Mouse (Mus musculus) MN1 (cell line): ENCODE measurements around the gene Exoc1.

Source experiments
- DNase-seq: peaks from one replicate; pipeline ENCODE4 v3.0.0-alpha.2; 2016; ENCODE audit warnings: low spot score

Gene Exoc1

DNA sequence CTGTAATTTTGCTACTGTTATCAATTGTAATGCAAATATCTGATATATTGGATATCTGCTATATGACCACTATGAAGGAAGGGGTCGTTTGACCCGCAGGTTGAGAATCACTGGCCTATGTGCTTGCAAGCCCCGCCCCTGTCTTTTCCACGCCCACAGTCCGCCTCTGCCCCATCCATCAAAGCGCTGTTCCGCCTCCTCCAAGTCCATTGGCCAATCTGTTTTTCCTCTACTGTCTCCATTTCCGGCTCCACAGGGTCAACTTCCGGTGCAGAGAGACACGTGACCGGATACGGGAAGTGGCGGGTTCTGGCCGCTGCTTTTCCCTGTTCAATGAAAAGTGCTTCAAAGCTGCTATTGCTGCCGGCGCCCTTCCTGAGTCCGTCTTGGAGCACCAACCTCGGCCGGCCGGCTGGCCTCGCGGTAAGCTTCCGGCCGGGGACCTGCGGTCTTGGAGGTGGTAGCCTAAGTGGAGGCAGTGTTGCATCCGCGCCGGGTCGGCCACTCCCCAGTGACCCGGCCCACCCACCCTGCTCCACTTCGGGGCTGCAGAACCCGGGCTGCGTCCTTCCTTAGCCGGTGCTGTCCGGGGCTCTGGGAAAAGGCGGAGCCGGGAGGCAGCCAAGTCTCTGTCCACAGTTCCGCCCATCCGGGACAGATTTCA is at the start of gene Exoc1:
Exoc1 (plus strand) TSS at position 272 of the 664 bp plus-strand sequence.
- DNase-seq, result peak; percentile 94

DNA sequence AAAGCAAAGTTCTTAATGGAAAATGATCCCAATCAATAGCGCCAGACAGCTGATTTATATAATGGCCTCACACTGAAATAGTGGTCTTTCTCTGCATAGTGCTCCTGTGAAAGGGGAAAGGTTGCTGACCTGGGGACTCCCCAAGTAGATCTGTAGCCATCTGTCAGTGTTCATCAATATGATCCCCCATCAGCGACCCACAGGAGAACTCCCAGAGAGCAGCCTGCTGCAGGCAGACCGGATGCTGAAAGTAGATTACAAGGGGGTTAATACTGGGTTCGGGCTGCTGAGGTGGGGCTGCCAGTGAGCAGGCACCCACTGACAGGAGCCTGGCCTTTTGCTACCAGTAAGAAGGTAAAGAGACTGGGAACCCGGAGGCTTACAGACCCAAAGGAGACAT is 45.3 kb upstream of the Exoc1 start, which contains the start of gene Gm7271:
Gm7271 (plus strand) TSS at position 230 of the 400 bp plus-strand sequence.
- no peak for DNase-seq

DNA sequence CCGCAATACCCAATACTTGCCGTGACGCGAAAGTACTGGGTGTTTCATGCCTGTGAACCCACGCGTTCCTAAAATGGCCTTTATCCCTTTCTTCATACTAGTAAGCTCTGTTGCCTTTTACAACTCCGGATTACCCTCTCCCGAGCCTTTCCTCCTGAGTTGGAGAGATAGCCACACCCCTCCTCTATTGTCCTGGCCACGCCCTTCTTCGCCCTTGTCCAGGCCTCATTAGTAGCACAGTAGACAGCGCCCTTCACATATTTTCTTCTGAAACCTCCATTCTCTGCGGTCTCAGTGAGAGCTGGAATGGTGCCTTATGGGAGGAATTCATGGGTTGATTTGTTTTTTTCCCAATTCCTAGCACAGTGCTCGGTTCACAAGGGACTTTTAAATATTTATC is 34.0 kb upstream of the Exoc1 start:
- DNase-seq, result no peak

DNA sequence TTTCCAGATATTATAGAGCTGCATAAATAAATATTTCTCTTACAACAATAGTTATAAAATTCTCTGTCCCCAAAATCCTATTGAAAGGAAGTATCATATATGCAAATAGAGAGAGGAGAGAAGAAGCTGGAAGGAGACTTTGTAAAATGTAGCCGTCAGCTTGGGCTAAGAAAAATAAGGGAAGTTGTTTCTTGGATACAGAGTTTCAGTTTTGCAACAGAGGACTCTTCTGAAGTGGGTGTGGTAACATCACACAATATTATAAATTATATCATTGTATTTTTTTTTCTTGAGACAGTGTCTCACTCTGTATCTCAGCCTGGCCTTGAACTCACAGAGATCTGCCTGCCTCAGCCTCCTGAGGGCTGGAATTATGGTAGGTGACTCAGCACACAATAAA is 6.7 kb upstream of the Exoc1 start:
- no peak for DNase-seq

DNA sequence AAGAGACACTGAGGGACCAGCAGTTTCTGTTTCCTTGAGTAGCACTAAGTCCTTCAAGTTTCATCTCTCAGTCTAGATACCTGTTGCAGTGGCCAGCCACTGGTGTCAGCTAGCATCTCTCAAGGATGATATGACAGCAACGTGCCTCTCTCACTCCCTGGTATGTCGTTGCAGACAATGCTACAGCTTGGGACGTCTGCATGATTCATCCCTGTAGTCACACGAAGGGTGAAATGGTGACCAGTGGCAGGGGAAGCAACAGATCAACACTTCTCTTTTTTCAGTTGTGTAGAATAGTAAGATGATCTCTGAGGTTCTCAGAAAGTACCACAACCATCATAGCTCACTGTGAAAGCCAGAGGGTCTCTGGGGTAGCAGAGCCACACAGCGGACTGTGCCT is 4.5 kb upstream of the Exoc1 start:
- no peak for DNase-seq

- DNase-seq, result no peak
These were observed 4.0 kb upstream of the Exoc1 start for GRCm38 (mm10) chr5:76525066-76525465.

DNA sequence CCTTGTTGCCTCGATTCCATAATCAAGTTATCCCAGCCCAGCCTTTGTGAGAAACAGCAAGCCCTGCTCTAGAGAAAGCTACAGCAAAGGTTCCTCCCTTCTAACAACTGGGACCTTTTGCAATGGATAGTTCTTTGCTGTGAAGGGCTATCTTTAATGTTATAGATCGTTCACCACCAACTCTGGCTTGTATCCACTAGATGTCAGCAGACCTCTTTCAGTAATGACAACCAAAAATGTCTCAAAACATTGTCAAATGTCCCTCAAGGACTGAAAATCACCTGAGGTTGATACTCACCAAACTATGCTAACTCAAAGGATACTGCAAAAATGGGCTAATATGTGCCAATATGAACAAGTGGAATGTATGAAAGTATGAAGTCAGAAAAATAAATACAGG is 3.3 kb upstream of the Exoc1 start:
- DNase-seq, result peak; percentile 9

GRCm38 (mm10) chr5:76529704-76530066 is 574 bp downstream of the Exoc1 start:
- DNase-seq, result no peak

DNA sequence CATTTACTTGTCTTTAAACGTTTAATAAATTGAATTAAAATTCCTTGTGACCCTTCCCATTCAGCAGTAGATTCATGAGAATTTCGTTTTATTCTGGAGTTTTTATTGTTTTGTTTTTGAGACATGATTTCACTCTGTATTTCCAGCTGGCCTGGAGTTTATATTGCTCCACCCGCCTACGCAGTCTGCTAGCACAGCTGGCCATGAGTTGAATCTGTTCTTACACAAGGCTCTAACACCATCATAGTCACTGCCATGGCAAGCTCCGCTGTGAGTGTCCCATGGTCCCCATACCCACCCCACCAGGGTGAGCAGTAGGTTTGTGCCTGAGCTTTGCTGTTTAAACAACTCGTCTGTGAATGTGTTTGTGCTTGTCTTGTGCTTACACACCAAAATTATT is 4.1 kb downstream of the Exoc1 start:
- no peak for DNase-seq

DNA sequence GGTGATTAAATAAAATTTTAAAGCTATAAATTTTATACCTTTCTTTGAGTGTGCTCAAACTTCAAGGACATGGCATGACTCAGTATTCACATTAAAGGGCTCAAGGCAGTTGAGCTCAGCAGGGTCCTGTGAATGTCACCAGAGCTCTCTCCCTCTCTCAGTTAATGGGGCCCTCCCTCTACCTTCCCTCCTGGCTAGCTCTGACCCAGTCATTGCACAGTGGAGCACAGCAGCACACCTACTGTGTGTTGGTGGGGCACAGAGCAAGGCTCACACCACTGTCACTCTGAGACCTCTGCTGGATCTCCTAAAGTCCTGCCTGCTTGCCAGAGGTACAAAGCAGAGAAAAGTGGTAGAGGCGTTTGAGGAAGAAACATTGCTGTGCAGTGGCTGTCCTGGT is 7.1 kb downstream of the Exoc1 start:
- DNase-seq, result no peak

GRCm38 (mm10) chr5:76537578-76537977 is 8.5 kb downstream of the Exoc1 start:
- no peak for DNase-seq

GRCm38 (mm10) chr5:76540181-76540580 is 11.1 kb downstream of the Exoc1 start:
- DNase-seq, result no peak

DNA sequence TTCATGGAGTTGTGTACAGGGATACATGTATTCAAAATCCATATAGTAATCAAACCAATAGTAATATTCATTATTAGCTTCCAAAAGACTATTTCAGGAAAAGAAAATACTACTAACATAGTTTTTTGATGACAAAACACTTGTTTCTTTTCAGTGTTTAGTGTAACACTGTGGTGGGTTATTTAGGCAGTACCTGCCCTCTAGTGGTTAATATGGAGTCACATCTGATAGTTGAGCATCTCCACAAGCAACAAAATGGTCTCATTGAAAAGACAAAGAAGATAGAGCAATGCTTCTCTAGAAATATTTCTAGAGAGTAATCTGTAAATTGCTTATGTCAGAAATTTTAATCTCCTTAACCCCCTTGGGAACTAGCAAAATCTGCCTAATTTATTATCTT is 11.7 kb downstream of the Exoc1 start:
- DNase-seq, result no peak

DNA sequence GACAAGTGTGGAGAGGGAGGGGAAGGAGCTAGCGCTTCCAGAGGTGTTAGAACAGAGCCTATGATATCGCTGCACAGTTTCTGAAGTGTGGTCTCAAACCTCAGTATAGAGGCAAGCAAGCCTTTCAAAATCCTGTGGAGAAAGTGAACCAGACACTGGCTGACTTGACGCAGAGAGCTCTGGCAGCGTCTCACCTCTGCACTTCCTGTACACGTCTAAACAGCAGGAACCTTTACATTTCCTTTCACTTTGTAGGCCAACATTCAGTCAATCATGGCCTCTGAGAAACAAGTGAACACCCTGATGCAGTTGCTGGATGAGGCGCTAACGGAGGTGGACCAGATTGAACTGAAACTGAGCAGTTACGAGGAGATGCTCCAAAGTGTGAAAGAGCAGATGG is 14.1 kb downstream of the Exoc1 start:
- no peak for DNase-seq

DNA sequence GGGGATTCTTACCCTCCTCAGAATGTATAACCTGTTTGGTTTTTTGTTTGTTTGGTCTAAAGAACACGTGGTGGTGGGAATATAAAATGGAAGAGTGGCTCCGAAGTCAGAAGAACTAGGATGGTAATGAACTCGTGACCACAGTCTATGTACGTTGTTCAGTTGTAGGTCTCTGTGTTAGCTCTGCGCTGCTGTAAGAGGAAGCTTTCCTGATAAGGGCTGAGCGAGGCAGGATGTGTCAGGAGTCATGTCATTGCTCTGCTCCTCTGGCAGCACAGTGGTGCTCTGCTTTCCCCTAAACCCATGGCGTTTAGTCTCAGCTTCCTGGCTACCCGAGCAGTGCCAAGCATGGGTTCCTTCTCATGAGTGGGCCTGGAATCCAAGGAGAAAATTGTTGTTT is 21.3 kb downstream of the Exoc1 start:
- no peak for DNase-seq

DNA sequence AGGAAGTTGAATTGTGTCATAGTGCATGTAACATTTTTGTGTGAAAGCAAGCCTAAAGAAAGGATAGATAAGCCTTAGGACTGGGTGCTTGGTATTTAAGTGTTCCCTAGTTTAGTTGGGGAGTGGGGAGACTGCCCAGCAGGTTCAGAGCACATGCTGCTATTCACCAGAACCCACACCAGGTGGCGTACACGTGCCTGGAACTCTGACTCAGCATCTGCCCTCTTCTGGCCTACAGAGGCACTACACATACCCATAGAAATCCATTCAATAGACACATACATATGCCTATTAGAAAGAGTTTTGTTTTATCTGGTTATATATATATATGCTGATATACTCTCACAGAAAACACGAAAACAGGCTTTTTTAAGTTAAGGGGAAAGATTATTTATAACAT is 36.2 kb downstream of the Exoc1 start:
- no peak for DNase-seq

GRCm38 (mm10) chr5:76574251-76574650 is 45.1 kb downstream of the Exoc1 start:
- DNase-seq, result no peak

GRCm38 (mm10) chr5:76577026-76577425 is 47.9 kb downstream of the Exoc1 start:
- no peak for DNase-seq

GRCm38 (mm10) chr5:76585378-76585777 is 56.3 kb downstream of the Exoc1 start:
- DNase-seq, result no peak

DNA sequence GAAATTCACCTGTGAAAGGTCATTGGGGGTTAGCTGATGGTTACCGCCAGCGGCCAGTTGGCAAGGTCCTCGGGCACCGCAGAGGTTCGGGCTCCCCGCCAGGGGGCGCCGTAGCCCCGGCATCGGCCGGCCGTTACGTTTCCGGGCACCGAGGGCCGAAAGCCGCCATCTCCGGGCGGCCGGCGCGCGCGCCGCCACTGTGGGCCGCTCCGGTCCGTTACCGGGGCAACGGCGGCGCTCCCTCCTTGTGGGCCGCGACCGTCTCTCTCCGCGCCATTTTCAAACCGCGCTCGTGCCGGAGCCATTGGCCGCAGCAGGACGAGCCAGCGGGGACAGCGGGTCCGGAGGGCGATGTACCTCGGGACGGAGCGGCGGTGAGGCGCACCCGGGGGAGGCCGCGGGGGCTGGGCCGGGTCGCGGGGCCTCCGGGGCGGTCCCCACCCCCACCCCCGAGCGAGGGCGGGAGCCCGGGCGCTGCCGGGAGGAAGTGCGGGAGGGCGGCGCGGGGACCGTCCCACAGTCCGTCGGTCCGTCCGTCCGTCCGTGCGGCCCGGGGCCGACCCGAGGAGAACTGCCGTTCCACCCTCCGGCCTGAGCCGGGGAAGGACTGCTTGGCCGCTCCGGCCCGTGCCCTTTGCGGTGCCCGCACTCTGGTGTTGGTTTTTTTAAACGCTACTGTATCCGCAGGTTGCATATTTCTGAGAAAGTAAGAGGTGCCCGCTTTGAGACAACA is 59.6 kb downstream of the Exoc1 start, which contains the start of gene Cep135:
Cep135 (plus strand) TSS at position 148 of the 733 bp plus-strand sequence.
- peak; percentile 86 for DNase-seq

DNA sequence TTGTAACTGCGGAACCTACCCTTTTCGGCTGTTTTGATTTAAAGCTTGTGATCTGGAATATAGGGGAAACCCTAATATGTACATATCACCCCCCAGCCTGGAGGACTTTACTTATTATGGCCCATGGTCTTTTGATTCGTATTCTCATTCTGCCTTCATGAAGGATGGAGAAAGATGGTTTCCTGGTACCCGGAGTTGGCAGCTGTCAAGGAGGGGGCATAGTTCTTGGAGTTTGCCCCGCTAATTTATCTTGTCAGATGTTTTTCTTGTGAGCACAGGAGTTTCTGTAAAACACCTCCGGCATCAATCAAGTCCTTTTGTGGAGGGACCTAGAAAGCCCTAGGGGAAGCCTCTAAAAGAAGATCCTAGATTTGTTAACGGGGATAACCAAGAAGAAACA is 60.2 kb downstream of the Exoc1 start:
- peak; percentile 7 for DNase-seq

DNA sequence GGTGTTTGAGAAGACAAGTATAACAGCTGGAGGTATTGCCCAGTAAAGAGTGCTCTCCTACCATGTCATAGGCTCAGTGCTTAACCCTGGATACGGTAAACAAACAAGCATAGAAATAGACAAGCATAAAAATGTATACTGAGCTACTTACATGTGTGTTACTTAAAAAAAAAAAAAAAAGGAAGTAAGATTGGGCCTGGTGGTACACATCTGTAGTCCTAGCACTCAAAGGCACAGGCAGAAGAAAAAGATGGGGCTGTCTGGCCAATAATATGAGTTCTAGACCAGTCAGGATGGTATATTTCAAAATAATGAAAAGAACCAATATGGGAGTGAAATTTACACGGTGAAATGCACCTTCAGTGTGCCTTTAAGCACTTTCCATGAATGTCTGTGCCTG is 60.9 kb downstream of the Exoc1 start:
- no peak for DNase-seq

GRCm38 (mm10) chr5:76591885-76592284 is 62.8 kb downstream of the Exoc1 start:
- no peak for DNase-seq
